Mouse (Mus musculus) lung, embryonic 14.5 days (tissue): ENCODE results near the gene Defb13. TPM values are rescaled to one million over a fixed set of nuclear protein-coding genes. Genes with fewer than 3 reads are reported as not detected.
A peak's percentile ranks its signal among the peaks of the same experiment; 100 is the strongest.

ENCODE experiments used
- ATAC-seq: fragments of 200-750 bp; cut with Nextera tagmentation; 2 replicates; pipeline ENCODE4 v1.8.0; 2017; ENCODE audit warnings: mild to moderate bottlenecking, moderate TSS enrichment, moderate library complexity; ENCODE audit not compliant: insufficient read depth
- DNase-seq: peaks from one replicate; pipeline ENCODE4 v3.0.0-alpha.2; 2015
- H3K27ac ChIP-seq: fragments of 300-500 bp; sonication (generic); 2 replicates; pipeline ENCODE4 v1.5.1; 2014; ENCODE audit warnings: low read depth, mild to moderate bottlenecking, moderate library complexity
- H3K27me3 ChIP-seq: fragments of 300-500 bp; sonication (generic); 2 replicates; pipeline ENCODE4 v1.6.1; 2014; ENCODE audit warnings: low read length, control low read depth; ENCODE audit not compliant: insufficient read depth
- H3K36me3 ChIP-seq: fragments of 300-500 bp; sonication (generic); 2 replicates; pipeline ENCODE4 v1.6.1; 2014; ENCODE audit warnings: control low read depth; ENCODE audit not compliant: insufficient read depth
- H3K4me1 ChIP-seq: fragments of 300-500 bp; sonication (generic); 2 replicates; pipeline ENCODE4 v1.6.1; 2014; ENCODE audit warnings: antibody characterized with exemption, control low read depth; ENCODE audit not compliant: insufficient read depth
- H3K4me2 ChIP-seq: fragments of 300-500 bp; sonication (generic); 2 replicates; pipeline ENCODE4 v1.6.1; 2014; ENCODE audit warnings: mild to moderate bottlenecking
- H3K4me3 ChIP-seq: fragments of 300-500 bp; sonication (generic); 2 replicates; pipeline ENCODE4 v1.5.1; 2014; ENCODE audit warnings: low read depth, low read length
- H3K9ac ChIP-seq: fragments of 300-500 bp; sonication (generic); 2 replicates; pipeline ENCODE4 v1.6.1; 2014
- H3K9me3 ChIP-seq: fragments of 300-500 bp; sonication (generic); 2 replicates; pipeline ENCODE4 v1.6.1; 2016; ENCODE audit warnings: low read depth, low read length, control low read depth
- CTCF ChIP-seq: IDR thresholded peaks from 2 replicates; pipeline ENCODE4 v1.5.1; 2016; ENCODE audit warnings: antibody characterized with exemption, low read depth
- WGBS: fragments of 180-500 bp; shearing (Covaris S2); extraction: QIAGEN DNeasy Blood & Tissue Kit; methylation state at CpG from one replicate; pipeline ENCODE4 v1.1.7; 2014; 5-methylcytosine and 5-hydroxymethylcytosine counted together
- polyA plus RNA-seq: library from polyadenylated mRNA; unstranded; fragments of >200 nt; fragmentation: Nextera tagmentation; extraction: Ambion mirVana; gene quantifications from 2 replicates; pipeline ENCODE4 v1.2.1, GENCODE M21; 2014

Defb13 gene
- polyA plus RNA-seq, 1 experiment from 2014 or later = not detected

GRCm38 (mm10) chr8:21947311-21948017 lies 902 bp downstream of the Defb13 start:
- ATAC-seq = no peak

DNA sequence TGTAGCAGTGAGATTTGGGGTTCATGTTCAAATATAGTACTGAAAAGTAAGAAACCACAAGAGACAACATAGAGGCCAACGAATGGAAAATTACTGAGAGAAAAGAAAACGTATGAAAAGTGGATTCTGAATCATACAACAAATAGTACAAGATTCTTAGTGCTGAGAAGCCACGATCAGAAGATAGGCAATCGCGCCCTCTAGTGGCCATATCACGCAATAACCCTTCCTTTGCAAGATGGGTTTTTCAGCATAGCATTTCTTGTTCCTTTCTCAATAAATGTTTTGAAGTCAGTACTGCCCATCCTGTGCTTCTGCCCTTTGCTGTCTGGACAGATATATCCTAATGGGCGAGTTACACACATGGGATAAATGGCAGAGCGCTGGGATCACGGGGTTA lies 8.8 kb downstream of the Defb13 start:
- no peak overlapping the region for H3K4me3 ChIP-seq
- WGBS = 6% methylated on average over 9 of the region's 9 CpGs
- ATAC-seq (no peak), DNase-seq (peak; percentile 82)
- no peak overlapping the region for H3K4me2 ChIP-seq
- H3K4me1 ChIP-seq = no peaks in the 10 kb centered on the region
- TF ChIP-seq CTCF = peak; percentile 82
- H3K9me3 ChIP-seq = no peaks in the 10 kb centered on the region
- H3K36me3 ChIP-seq = no peaks in the 10 kb centered on the region
- no peak overlapping the region for H3K27ac ChIP-seq
- H3K27me3 ChIP-seq = no peaks in the 10 kb centered on the region
- H3K9ac ChIP-seq = no peak overlapping the region

More at GRCm38 (mm10) chr8:21947311-21948017, 902 bp downstream of the Defb13 start:
- 58% methylated on average over 9 of the region's 9 CpGs for WGBS
- no peak for DNase-seq
- H3K27ac ChIP-seq = no peak overlapping the region
- H3K9ac ChIP-seq = no peak overlapping the region
- no peaks in the 10 kb centered on the region for H3K9me3 ChIP-seq
- TF ChIP-seq CTCF = no peak
- H3K27me3 ChIP-seq = no peaks in the 10 kb centered on the region
- H3K4me1 ChIP-seq = no peaks in the 10 kb centered on the region
- H3K4me2 ChIP-seq = no peak overlapping the region
- H3K36me3 ChIP-seq = no peaks in the 10 kb centered on the region
- no peak overlapping the region for H3K4me3 ChIP-seq

- TF ChIP-seq CTCF = no peak
- Histone ChIP-seq H3K4me2 (no peak overlapping the region), H3K4me1 (no peaks in the 10 kb centered on the region), H3K27me3 (no peaks in the 10 kb centered on the region), H3K4me3 (no peak overlapping the region), H3K9me3 (no peaks in the 10 kb centered on the region), H3K36me3 (no peaks in the 10 kb centered on the region), H3K9ac (no peak overlapping the region), H3K27ac (no peak overlapping the region)
- DNase-seq (no peak), ATAC-seq (no peak)
- 84% methylated on average over 3 of the region's 3 CpGs for WGBS
Observed at GRCm38 (mm10) chr8:21956336-21956735, 9.8 kb downstream of the Defb13 start.

- DNase-seq = no peak
- TF ChIP-seq CTCF = no peak
- Histone ChIP-seq H3K4me1 (no peaks in the 10 kb centered on the region), H3K27ac (no peak within 1 kb of the TSS), H3K9me3 (no peaks in the 10 kb centered on the region), H3K4me3 (no peak within 1 kb of the TSS), H3K4me2 (no peak within 1 kb of the TSS), H3K36me3 (no peaks in the 10 kb centered on the region), H3K27me3 (no peaks in the 10 kb centered on the region), H3K9ac (no peak within 1 kb of the TSS)
- no peak for ATAC-seq
- 78% methylated on average over 2 of the region's 2 CpGs for WGBS
Observed at GRCm38 (mm10) chr8:21958414-21958813, 11.9 kb downstream of the Defb13 start, which contains the start of gene Fam90a1a. TSS of gene Fam90a1a (plus strand) at chr8:21958714.

DNA sequence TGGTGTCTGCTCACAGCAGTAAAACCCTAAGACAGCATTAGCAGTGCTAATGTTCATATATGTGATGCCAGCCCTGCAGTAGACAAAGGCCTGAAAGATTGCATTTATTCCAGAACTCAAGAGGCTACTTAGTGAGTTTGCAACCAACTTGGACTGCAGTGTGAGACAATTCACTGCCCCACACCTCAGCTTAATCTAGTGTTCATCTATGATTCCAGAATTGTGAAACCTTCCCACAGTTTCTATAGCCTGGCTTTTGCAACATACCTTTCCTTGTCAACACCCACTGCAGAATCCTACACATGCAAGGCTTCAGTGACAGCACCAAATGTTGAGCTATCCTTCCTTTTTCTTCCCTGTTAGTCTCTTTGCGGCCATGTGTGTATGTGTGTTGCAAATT lies 20.1 kb downstream of the Defb13 start:
- Histone ChIP-seq H3K9ac (no peak overlapping the region), H3K9me3 (no peaks in the 10 kb centered on the region), H3K27me3 (no peaks in the 10 kb centered on the region), H3K36me3 (no peaks in the 10 kb centered on the region), H3K4me3 (no peak overlapping the region), H3K27ac (no peak overlapping the region), H3K4me2 (no peak overlapping the region), H3K4me1 (no peaks in the 10 kb centered on the region)
- ATAC-seq (no peak), DNase-seq (no peak)
- 86% methylated on average over 1 of the region's 1 CpGs for WGBS
- no peak for TF ChIP-seq CTCF

DNA sequence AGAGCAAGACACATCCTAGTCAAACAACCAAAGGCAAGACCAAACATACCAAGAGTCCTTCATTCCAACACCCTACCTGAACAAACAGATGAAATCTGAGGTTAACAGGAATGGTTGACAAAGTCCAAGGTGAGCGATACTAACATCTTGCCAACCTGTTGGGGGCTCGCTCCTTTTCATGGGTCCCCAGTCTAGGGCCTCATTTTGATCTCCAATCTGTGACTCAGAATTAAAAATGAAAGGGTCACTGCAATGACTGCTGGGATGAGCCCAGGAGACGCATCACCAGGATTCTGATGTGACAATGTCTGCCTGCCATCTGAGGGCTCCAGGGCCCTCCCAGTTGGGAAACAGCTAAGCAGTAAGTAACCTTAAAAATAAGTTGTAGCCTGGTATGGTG lies 22.9 kb downstream of the Defb13 start, which contains the start of gene Ccdc70:
Ccdc70 (plus strand) TSS at position 301 of the 400 bp plus-strand sequence.
- H3K4me1 ChIP-seq = no peaks in the 10 kb centered on the region
- 73% methylated on average over 3 of the region's 3 CpGs for WGBS
- no peak for TF ChIP-seq CTCF

GRCm38 (mm10) chr8:21978193-21978592 lies 31.6 kb downstream of the Defb13 start:
- no peaks in the 10 kb centered on the region for H3K36me3 ChIP-seq
- no peak overlapping the region for H3K9ac ChIP-seq
- H3K4me3 ChIP-seq = no peak overlapping the region
- H3K9me3 ChIP-seq = no peaks in the 10 kb centered on the region
- no peak overlapping the region for H3K27ac ChIP-seq
- H3K4me1 ChIP-seq = no peaks in the 10 kb centered on the region
- DNase-seq = no peak
- 62% methylated on average over 4 of the region's 4 CpGs for WGBS
- H3K4me2 ChIP-seq = no peak overlapping the region
- no peak for ATAC-seq
- TF ChIP-seq CTCF = no peak
- no peaks in the 10 kb centered on the region for H3K27me3 ChIP-seq

More for the DNA sequence above, 22.9 kb downstream of the Defb13 start, which contains the start of gene Ccdc70:
- no peak for DNase-seq
- no peaks in the 10 kb centered on the region for H3K27me3 ChIP-seq
- no peak within 1 kb of the TSS for H3K4me2 ChIP-seq
- H3K4me3 ChIP-seq = no peak within 1 kb of the TSS
- no peaks in the 10 kb centered on the region for H3K9me3 ChIP-seq
- no peak for ATAC-seq
- H3K36me3 ChIP-seq = no peaks in the 10 kb centered on the region
- H3K9ac ChIP-seq = no peak within 1 kb of the TSS
- no peak within 1 kb of the TSS for H3K27ac ChIP-seq
